8 mouse cellular contexts compared by ENCODE assay signal in the genomic region with DNA sequence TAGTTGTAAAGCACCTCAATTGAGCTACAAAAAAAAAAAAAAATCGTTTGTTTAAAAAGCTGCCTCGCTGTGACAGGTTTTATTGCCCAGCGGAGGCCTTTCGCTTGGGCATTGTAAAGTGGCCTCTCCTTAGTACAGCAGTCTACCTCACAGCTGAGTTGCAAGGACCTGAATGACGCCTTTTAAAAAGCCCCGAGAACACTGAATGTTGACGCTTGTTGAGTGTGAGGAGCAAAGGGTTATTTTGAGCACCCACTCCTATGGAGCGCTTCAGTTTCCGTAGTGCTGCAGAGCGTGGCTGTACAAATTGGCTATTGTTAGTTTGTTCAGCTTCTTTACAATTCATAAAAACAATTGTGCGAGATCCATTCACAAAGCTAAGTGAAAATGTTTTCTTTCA. TPM values are rescaled to one million over a fixed set of nuclear protein-coding genes. Genes with fewer than 3 reads are reported as not detected.
DNase-seq lines count a peak whose midpoint lies in the region; ATAC-seq and TF ChIP-seq lines count a peak whose summit lies in the region.

No protein-coding gene starts in this region.

- TF ChIP-seq CTCF in liver, adult 2 months (IDR thresholded peaks at IDR 0.05; ENCODE audit: low read depth, low read length): no peak

- H3K27me3 ChIP-seq in liver, adult 2 months (ENCODE audit: control insufficient read depth, insufficient read depth, low read length): no peaks in the 10 kb centered on the region
- H3K27me3 ChIP-seq in hindbrain, embryonic 10.5 days (ENCODE audit: insufficient read depth, poor library complexity, severe bottlenecking): no peaks in the 10 kb centered on the region

- H3K36me3 ChIP-seq in liver, adult 2 months (ENCODE audit: control insufficient read depth, insufficient read depth, low read length): no peaks in the 10 kb centered on the region
- 0 out of 2 replicates have a peak, but pooled peaks cover 3% of the 10 kb centered on the region for H3K36me3 ChIP-seq in hindbrain, embryonic 10.5 days
- H3K36me3 ChIP-seq in macrophage (ENCODE audit: inconsistent target): no peaks in the 10 kb centered on the region

- peak overlapping the region; percentile 84 for H3K4me3 ChIP-seq in liver, adult 2 months (ENCODE audit: insufficient read depth, low read depth, low read length)
- peak overlapping the region; percentile 99 for H3K4me3 ChIP-seq in hindbrain, embryonic 10.5 days
- H3K4me3 ChIP-seq in macrophage (ENCODE audit: inconsistent target): peak overlapping the region; percentile 96

- under 1% methylated on average over 11 of the region's 11 CpGs for WGBS in liver, adult 2 months
- WGBS in hindbrain, embryonic 10.5 days: 10% methylated on average over 11 of the region's 11 CpGs
- 3% methylated on average over 11 of the region's 11 CpGs for WGBS in macrophage (ENCODE audit: missing documents)

- peak overlapping the region; percentile 70 for H3K9ac ChIP-seq in liver, adult 2 months (ENCODE audit: low read depth, low read length)

- peaks cover 7% of the 10 kb centered on the region for H3K4me1 ChIP-seq in liver, adult 2 months (ENCODE audit: control insufficient read depth, insufficient read depth, low read length)
- H3K4me1 ChIP-seq in hindbrain, embryonic 10.5 days (replicated peaks): peaks cover 21% of the 10 kb centered on the region

- no peak for TF ChIP-seq POLR2A in liver, adult 2 months (IDR thresholded peaks at IDR 0.05; ENCODE audit: extremely low read depth, insufficient read depth, low read length)

- no peaks in the 10 kb centered on the region for H3K9me3 ChIP-seq in hindbrain, embryonic 10.5 days

- H3K27ac ChIP-seq in liver, adult 2 months (replicated peaks; ENCODE audit: insufficient read depth, low read depth, low read length): no peak overlapping the region
- H3K27ac ChIP-seq in hindbrain, embryonic 10.5 days: peak overlapping the region; percentile 98
- peak overlapping the region; percentile 83 for H3K27ac ChIP-seq in macrophage

- peaks cover 14% of the 10 kb centered on the region; the same call in 1 of the 2 replicates for H3K79me2 ChIP-seq in liver, adult 2 months (ENCODE audit: control insufficient read depth, insufficient read depth, low read length)
- peaks cover 62% of the 10 kb centered on the region for H3K79me2 ChIP-seq in macrophage (ENCODE audit: inconsistent target)

- ATAC-seq in megakaryocyte-erythroid progenitor cell, adult 5-6 weeks (replicated peaks; ENCODE audit: low FRiP score, low TSS enrichment, poor library complexity, severe bottlenecking): no peak
- no peak for ATAC-seq in granulocyte monocyte progenitor cell, adult 5-6 weeks (replicated peaks; ENCODE audit: poor library complexity, severe bottlenecking)

- DNase-seq in liver, adult 2 months (ENCODE audit: extremely low read depth, low read depth, low spot score): peak; percentile 28
- DNase-seq in liver: no peak
- DNase-seq in brain, adult 2 months (ENCODE audit: low read depth, low spot score): peak; percentile 57
- no peak for DNase-seq in hindbrain, embryonic 10.5 days (ENCODE audit: low spot score)
- no peak for DNase-seq in left cerebral cortex, adult 11 months (ENCODE audit: low spot score)

RNA-seq across cellular contexts. Expression of a gene that starts 1.4 kb away (rescaled TPM):
- 46.6 and 55.2 TPM in 2 replicates for total RNA-seq in liver, adult 2 months (2014; rRNA removed)
- polyA plus RNA-seq in liver, adult 2 months (2012; rRNA removed): 104 and 117 TPM in 2 replicates
- 477 and 484 TPM in 2 replicates for polyA plus RNA-seq in hindbrain, embryonic 10.5 days (2016; fragmentation: Nextera tagmentation; extraction: Ambion mirVana)
- total RNA-seq in macrophage (2018; cell fraction: chromatin; rRNA removed): 100 to 1,000 TPM in 25 of 26 experiments, 10 to 100 TPM in 1; 88.1 to 393 (median 178) TPM
- 100 to 1,000 TPM; 173 to 318 (median 215) TPM for total RNA-seq in macrophage (2018; cell fraction: cytosol; rRNA removed)
- total RNA-seq in macrophage (2018; cell fraction: nucleus; rRNA removed): 100 to 1,000 TPM; 110 to 274 (median 211) TPM
- 146 to 281 TPM (median 200 TPM) in 3 replicates for polyA plus RNA-seq in macrophage (2018)
- 122 TPM in 2 replicates for total RNA-seq in megakaryocyte-erythroid progenitor cell, adult 5-6 weeks (2014; fragmentation: Nextera tagmentation)
- 69.3 and 73.4 TPM in 2 replicates for total RNA-seq in megakaryocyte-erythroid progenitor cell, adult 5-6 weeks (2017)
- 238 and 255 TPM in 2 replicates for total RNA-seq in granulocyte monocyte progenitor cell, adult 5-6 weeks (2014; fragmentation: Nextera tagmentation)
- 85.9 and 123 TPM in 2 replicates for total RNA-seq in granulocyte monocyte progenitor cell, adult 5-6 weeks (2017)

RNA-seq across cellular contexts. Expression of a gene that starts 30.4 kb away (rescaled TPM):
- total RNA-seq in liver, adult 2 months (2014; rRNA removed): 2.3 and 2.4 TPM in 2 replicates
- polyA plus RNA-seq in liver, adult 2 months (2012; rRNA removed): 3.2 and 3.5 TPM in 2 replicates
- 11.5 and 12.0 TPM in 2 replicates for polyA plus RNA-seq in hindbrain, embryonic 10.5 days (2016; fragmentation: Nextera tagmentation; extraction: Ambion mirVana)
- total RNA-seq in macrophage (2018; cell fraction: chromatin; rRNA removed): 10 to 100 TPM in 3 of 26 experiments, 1 to 10 TPM in 23; 2.9 to 13.0 (median 6.6) TPM
- 10 to 100 TPM in 1 of 26 experiments, 1 to 10 TPM in 25; 5.3 to 11.4 (median 6.1) TPM for total RNA-seq in macrophage (2018; cell fraction: cytosol; rRNA removed)
- total RNA-seq in macrophage (2018; cell fraction: nucleus; rRNA removed): 10 to 100 TPM in 5 of 26 experiments, 1 to 10 TPM in 21; 2.8 to 13.6 (median 7.6) TPM
- polyA plus RNA-seq in macrophage (2018): 5.0 to 8.4 TPM (median 6.4 TPM) in 3 replicates
- total RNA-seq in megakaryocyte-erythroid progenitor cell, adult 5-6 weeks (2014; fragmentation: Nextera tagmentation): 12.0 and 12.4 TPM in 2 replicates
- total RNA-seq in megakaryocyte-erythroid progenitor cell, adult 5-6 weeks (2017): 18.6 and 20.5 TPM in 2 replicates
- total RNA-seq in granulocyte monocyte progenitor cell, adult 5-6 weeks (2014; fragmentation: Nextera tagmentation): 10.3 and 12.2 TPM in 2 replicates
- total RNA-seq in granulocyte monocyte progenitor cell, adult 5-6 weeks (2017): 12.4 and 14.5 TPM in 2 replicates

RNA-seq across cellular contexts. Expression of a gene that starts 53.8 kb away (rescaled TPM):
- total RNA-seq in liver, adult 2 months (2014; rRNA removed): under 0.01 TPM in 1 of 2 replicates, not detected in the other
- not detected in 2 replicates for polyA plus RNA-seq in liver, adult 2 months (2012; rRNA removed)
- 0.09 TPM in 1 of 2 replicates, not detected in the other for polyA plus RNA-seq in hindbrain, embryonic 10.5 days (2016; fragmentation: Nextera tagmentation; extraction: Ambion mirVana)
- 1 to 10 TPM in 3 of 26 experiments, under 1 TPM in 22, not detected in 1; 0.16 to 1.9 (median 0.45) TPM for total RNA-seq in macrophage (2018; cell fraction: chromatin; rRNA removed)
- total RNA-seq in macrophage (2018; cell fraction: cytosol; rRNA removed): under 1 TPM in 24 of 26 experiments, not detected in 2; under 0.01 to 0.19 (median 0.07) TPM
- 1 to 10 TPM in 3 of 26 experiments, under 1 TPM in 21, not detected in 2; 0.05 to 1.8 (median 0.52) TPM for total RNA-seq in macrophage (2018; cell fraction: nucleus; rRNA removed)
- polyA plus RNA-seq in macrophage (2018): 0.20 TPM in 1 of 3 replicates, not detected in the others
- 2.7 and 3.5 TPM in 2 replicates for total RNA-seq in megakaryocyte-erythroid progenitor cell, adult 5-6 weeks (2014; fragmentation: Nextera tagmentation)
- total RNA-seq in megakaryocyte-erythroid progenitor cell, adult 5-6 weeks (2017): 3.8 and 5.7 TPM in 2 replicates
- 0.09 TPM in 1 of 2 replicates, not detected in the other for total RNA-seq in granulocyte monocyte progenitor cell, adult 5-6 weeks (2014; fragmentation: Nextera tagmentation)
- 0.04 and 0.10 TPM in 2 replicates for total RNA-seq in granulocyte monocyte progenitor cell, adult 5-6 weeks (2017)

Comparison
In these comparisons a context has a peak if more than half of its experiments do, and no peak if none do; other contexts are left out.
1. DNase-seq: peak in liver, adult 2 months (single experiment) and brain, adult 2 months (single experiment); none in liver (single experiment), hindbrain, embryonic 10.5 days (single experiment) and left cerebral cortex, adult 11 months (single experiment).
2. Peak in every context shown above with its lines, with median percentiles within 50 percentile points of each other: H3K4me3 ChIP-seq.